Mouse (Mus musculus): ENCODE measurements at regions not wholly inside any gene's neighbourhood (a gene's known extent, or its start where the extent isn't known, plus 50 kb on each side); places are given as distances from the start of the nearest gene placed in this dataset.

DNA sequence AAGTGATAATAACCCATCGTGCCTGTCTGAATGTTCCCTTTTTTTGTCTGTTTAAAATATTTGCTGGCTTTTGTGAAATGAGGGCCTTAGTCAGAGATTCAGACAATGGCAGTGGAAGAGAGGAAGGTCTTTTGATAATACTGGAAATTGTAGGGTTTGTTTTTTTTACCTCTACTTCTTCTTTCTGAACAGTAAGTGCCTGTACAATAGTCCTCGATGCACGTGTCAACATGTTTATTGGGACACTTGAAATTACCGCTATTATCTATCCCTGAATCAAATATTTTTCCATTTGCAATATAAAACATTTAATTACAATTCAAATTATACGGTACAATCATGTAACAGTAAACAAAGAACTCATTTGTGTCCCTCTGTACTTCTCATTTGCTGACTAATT lies 733.5 kb downstream of the Fam19a2 start:
- no peak for DNase-seq (ENCODE audit: low spot score)

DNA sequence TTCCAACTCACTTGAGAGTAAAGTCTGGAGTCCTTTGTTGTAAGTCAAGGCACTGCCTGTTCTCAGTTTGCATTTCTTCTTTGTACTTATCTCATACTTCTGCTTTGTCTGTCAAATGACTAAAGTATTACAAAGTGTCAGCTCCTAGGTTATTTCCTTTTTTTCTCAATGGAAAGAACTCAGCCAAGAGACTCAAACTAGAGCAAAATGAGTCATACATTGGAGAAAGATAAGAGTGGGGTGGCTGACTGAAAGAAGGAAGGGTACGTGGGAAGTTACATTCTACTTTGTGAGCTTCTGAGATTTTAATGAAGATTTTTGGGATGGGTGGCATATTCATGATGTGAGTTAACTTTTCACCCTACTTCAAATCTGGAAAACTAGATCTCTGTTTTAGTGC lies 735.2 kb downstream of the Fam19a2 start:
- DNase-seq (ENCODE audit: low spot score): no peak

- DNase-seq (ENCODE audit: low spot score): no peak
Observed at GRCm38 (mm10) chr10:124045031-124045430, 781.2 kb downstream of the Fam19a2 start.

DNA sequence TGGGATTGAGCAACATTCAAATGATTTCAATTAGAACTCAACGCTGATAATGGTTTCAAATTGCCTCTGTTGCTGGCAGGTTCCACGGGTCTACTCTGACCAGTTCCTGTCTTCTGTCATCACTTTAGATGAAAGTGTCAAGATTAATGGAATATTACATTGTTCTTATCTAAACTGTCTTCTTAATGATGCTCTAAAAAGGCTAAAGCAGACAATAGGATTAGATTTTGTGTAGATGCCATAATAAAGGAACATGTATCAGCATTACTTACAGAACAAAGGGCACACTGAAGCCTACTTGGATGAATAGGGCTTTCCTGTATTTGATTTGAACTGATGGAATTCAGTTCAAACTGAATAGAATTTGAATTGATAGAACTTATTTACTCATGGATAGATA lies 782.0 kb downstream of the Fam19a2 start:
- no peak for DNase-seq (ENCODE audit: low spot score)

DNA sequence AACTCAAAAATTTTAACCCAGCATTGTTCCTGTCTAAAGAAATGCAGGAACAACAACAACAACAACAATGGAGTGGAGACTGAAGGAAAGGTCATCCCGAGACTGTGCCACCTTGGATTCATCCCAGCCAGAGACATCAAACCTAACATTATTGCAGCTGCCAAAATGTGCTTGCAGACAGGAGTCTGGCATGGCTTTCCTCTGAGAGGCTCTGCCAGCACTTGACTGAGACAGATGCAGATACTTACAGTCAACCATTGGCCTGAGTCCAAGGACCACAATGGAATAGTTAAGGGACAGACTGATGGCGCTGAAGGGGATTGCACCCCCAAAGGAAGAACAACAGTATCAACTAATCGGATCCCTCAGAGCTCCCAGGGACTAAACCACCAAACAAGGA lies 819.0 kb downstream of the Fam19a2 start:
- DNase-seq (ENCODE audit: low spot score): no peak

- no peak for DNase-seq (ENCODE audit: low spot score)
Observed at GRCm38 (mm10) chr10:124090547-124090946, 826.8 kb downstream of the Fam19a2 start.

- no peak for DNase-seq (ENCODE audit: low spot score)
Observed at GRCm38 (mm10) chr10:124091364-124091763, 827.6 kb downstream of the Fam19a2 start.

DNA sequence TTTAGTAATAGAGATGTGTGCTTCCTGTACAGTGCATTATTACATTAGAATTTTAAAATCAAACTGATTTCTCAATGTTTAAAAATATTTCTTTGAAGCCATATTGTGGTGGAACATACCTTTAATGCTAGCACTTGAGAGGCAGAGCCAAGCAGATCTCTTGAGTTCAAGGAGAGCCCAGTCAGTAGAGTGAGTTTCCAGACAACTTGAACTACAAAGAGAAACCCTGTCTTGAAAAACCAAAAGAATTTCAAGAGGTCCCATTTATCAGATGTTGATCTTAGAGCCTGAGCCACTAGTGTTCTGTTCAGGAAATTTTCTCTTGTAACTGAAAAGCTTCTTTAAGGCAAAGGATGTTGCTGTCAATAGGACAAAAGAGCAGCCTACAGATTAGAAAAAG lies 855.8 kb downstream of the Fam19a2 start:
- no peak for DNase-seq (ENCODE audit: low spot score)

GRCm38 (mm10) chr10:124138456-124138855 lies 874.7 kb downstream of the Fam19a2 start:
- DNase-seq (ENCODE audit: low spot score): no peak

- no peak for DNase-seq (ENCODE audit: low spot score)
Observed at GRCm38 (mm10) chr10:124142336-124142735, 878.5 kb downstream of the Fam19a2 start.

GRCm38 (mm10) chr10:124146751-124147469 lies 883.1 kb downstream of the Fam19a2 start:
- DNase-seq (ENCODE audit: low spot score): peak; percentile 3

GRCm38 (mm10) chr10:124163441-124163840 lies 899.6 kb downstream of the Fam19a2 start:
- DNase-seq (ENCODE audit: low spot score): peak; percentile 8

DNA sequence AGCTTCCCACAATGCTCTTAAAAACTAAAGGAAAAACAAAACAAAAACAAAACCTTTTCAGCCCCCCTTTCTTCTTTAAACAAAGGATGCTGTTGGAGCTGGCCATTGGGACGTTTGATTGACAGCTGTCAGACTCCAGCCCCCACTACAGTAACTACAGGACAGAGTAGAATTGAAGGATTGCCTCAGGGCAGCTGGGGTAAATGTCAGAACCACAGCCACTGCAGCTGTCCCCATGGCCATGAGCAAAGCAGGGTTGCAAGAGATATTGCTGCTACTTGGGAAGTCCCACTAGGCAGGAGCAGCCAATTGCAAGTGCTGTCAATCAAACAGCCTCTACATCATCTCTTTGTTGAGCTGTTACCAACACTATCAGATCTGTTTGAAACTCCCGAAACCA lies 911.8 kb downstream of the Fam19a2 start:
- DNase-seq (ENCODE audit: low spot score): no peak

DNA sequence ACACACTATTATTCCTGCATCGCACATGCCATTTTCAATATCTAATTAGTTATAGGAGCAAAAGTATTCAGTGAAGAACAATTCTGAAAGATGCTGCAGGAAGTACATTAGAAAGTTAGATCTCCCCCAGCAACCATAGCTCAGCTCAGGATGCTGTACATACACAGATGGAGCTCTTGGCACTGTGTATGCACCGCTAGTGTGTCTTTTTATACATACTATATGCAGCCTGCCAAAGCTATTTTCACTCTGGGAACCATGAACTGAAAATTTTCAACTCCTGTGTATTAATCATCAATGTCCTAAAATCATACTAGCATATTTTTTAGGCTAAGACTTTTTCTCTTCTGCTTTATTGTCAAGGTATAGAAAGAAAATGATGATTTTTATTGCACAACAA lies 944.5 kb downstream of the Fam19a2 start:
- no peak for DNase-seq (ENCODE audit: low spot score)

DNA sequence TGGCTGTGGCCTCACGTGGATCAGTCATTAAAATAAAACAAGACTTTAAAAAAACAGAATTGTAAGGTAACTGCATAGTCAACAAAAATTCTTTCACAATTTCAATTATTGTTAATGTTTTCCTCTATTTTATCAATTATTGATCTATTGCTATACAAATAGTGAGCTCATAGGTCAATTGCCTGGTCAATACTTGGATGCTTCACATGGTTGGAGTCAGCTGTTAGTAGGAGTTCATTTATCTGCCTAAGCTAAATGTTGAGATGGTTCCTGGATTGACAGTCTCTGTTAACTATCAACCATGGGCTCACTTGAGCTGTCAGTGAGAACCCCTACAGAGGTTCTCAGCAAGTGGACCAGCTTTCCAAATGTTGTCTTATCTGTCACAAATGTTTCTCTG lies 955.7 kb downstream of the Fam19a2 start:
- no peak for DNase-seq (ENCODE audit: low spot score)

DNA sequence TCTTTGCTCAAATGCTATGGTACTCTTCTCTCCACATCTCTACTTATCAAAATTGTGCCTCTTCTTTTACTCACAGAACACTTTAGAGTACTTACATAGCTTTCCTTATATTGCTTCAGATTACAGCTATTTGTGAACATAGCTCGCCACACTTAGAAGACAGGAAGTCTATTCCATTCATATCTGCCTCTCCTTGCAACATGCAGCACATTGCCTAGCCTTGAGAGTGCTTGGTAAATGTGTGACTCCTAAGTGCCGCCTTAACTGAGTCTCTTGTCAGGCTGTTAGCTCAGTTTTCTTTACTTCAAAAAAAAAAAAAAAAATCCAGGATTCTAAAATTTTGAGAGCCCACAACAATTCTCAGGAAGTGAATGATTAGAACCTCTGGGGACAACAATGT lies 958.3 kb downstream of the Fam19a2 start:
- no peak for DNase-seq (ENCODE audit: low spot score)

DNA sequence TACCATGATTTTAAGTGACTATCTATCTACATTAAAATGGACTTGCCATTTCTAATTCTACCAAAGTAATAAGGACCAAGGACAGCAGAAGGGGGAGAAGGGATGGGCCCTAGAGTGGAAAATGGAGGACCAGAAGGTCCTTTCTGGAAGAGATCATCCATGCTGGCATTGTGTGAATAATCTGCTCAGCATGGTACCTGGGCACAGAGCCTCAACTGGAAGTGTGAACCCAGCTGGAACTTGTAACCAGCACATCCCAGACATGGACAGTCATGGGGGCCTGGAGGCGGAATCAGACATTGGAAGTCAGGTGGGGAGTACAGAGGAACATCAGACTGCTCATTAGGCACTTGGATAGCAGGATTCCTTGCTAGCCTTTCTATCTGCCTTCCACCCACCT lies 963.3 kb downstream of the Fam19a2 start:
- DNase-seq (ENCODE audit: low spot score): no peak

GRCm38 (mm10) chr10:124249358-124249757 lies 985.6 kb downstream of the Fam19a2 start:
- DNase-seq (ENCODE audit: low spot score): no peak

- DNase-seq (ENCODE audit: low spot score): no peak
Observed at GRCm38 (mm10) chr10:124250004-124250403, 986.2 kb downstream of the Fam19a2 start.

DNA sequence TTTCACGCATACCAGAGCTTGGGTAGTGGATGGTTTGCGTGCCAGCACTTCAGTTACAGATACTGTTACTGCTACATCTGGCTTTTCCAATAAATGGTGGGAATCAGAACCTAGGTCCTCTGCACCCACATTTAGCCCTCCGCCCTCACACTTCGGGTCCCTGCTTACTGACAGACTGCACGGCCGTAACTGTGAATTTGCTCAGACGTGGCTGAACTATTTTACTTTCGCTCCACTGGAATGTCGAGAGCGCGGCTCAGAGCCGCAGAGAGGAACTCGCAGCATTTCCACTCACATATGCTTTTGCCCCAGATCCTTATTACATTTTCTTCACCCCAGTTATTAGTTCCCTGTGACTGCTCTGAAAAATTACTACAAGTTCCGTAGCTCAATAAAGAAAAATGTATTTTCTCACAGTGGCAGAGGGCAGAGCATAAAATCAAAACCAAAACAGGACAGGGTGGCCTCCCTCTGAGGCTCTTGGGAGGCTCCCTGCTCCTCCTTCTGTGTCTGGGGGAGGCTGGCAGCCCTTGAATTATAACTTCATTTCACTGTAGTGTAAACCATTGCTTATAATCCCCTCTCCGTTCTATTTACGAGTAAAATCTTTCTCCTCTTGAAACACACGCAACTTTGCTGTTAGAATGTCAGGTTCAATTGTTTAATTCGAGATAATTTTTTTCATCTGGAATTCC lies 1024.7 kb downstream of the Fam19a2 start:
- DNase-seq (ENCODE audit: low spot score): no peak

GRCm38 (mm10) chr10:124297198-124297677 lies 1033.4 kb downstream of the Fam19a2 start:
- no peak for DNase-seq (ENCODE audit: low spot score)

GRCm38 (mm10) chr10:124304683-124305082 lies 1040.9 kb downstream of the Fam19a2 start:
- no peak for DNase-seq (ENCODE audit: low spot score)

DNA sequence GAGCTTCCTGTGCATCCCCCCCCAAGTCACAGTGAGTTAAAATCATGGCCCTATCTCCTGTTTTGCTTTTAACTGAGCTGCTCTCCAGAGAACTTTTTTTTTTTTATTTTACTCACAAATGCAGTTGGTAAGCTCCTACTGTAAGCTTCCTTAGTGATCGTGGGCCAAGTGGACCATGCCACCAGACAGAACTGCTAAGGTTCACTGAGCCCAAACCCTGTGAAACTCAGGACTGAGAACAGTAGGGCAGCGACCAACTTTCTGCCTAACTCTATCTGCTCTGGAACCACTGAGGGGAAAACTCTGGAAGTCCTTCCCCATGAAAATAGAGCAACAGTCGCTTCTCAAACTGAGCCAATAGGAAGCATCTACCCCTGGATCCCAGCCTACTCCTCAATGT lies 1041.8 kb downstream of the Fam19a2 start:
- DNase-seq (ENCODE audit: low spot score): no peak

- no peak for DNase-seq (ENCODE audit: low spot score)
Observed at GRCm38 (mm10) chr10:124318761-124319160, 1055.0 kb downstream of the Fam19a2 start.

All from embryo, embryonic 10.5 days (tissue).